Mouse (Mus musculus) myocyte (in vitro differentiated cells): ENCODE measurements around the gene Iqcf5.

Experiments
- CEBPB ChIP-seq: IDR thresholded peaks from 2 replicates; pipeline ENCODE4 v1.6.1; 2011; ENCODE audit warnings: mild to moderate bottlenecking, moderate library complexity; ENCODE audit not compliant: poor library complexity, insufficient read depth, severe bottlenecking
- E2F4 ChIP-seq: IDR thresholded peaks from one replicate; pipeline ENCODE4 v1.6.1; 2011; ENCODE audit warnings: mild to moderate bottlenecking, control low read depth, moderate library complexity; ENCODE audit not compliant: insufficient read depth
- MAX ChIP-seq: IDR thresholded peaks from one replicate; pipeline ENCODE4 v1.6.1; 2011; ENCODE audit warnings: low read depth, mild to moderate bottlenecking, control low read depth
- MYOD1 ChIP-seq, 3 experiments: IDR thresholded peaks; one replicate each; pipeline ENCODE4 v1.6.1; 2011; ENCODE audit warnings: control low read depth in 2 of 3, low read depth in 2 of 3, mild to moderate bottlenecking in 2 of 3, moderate library complexity in 1 of 3; ENCODE audit not compliant: insufficient read length in 2 of 3, control insufficient read depth in 1 of 3
- MYOG ChIP-seq, 3 experiments: IDR thresholded peaks; one replicate each; pipeline ENCODE4 v1.6.1; 2011; ENCODE audit warnings: control low read depth in 2 of 3, low read depth in 2 of 3, mild to moderate bottlenecking in 2 of 3; ENCODE audit not compliant: insufficient read length in 2 of 3, control insufficient read depth in 1 of 3, insufficient read depth in 1 of 3
- POLR2A ChIP-seq: IDR thresholded peaks from one replicate; pipeline ENCODE4 v1.6.1; 2011; ENCODE audit warnings: low read depth, mild to moderate bottlenecking, control low read depth, moderate library complexity; ENCODE audit not compliant: insufficient read length
- POLR2AphosphoS2 ChIP-seq: IDR thresholded peaks from one replicate; pipeline ENCODE4 v1.6.1; 2011; ENCODE audit warnings: low read depth, control low read depth; ENCODE audit not compliant: insufficient read length
- REST ChIP-seq: IDR thresholded peaks from one replicate; pipeline ENCODE4 v1.6.1; 2011; ENCODE audit warnings: mild to moderate bottlenecking, control low read depth, moderate library complexity; ENCODE audit not compliant: insufficient read depth, insufficient read length
- SRF ChIP-seq: IDR thresholded peaks from one replicate; pipeline ENCODE4 v1.6.1; 2011; ENCODE audit warnings: low read depth; ENCODE audit not compliant: control insufficient read depth, insufficient read length
- TCF12 ChIP-seq: IDR thresholded peaks from one replicate; pipeline ENCODE4 v1.6.1; 2011; ENCODE audit warnings: mild to moderate bottlenecking, control low read depth; ENCODE audit not compliant: poor library complexity, insufficient read depth, severe bottlenecking
- USF1 ChIP-seq: IDR thresholded peaks from one replicate; pipeline ENCODE4 v1.6.1; 2011; ENCODE audit warnings: low read depth, mild to moderate bottlenecking, control low read depth, moderate library complexity

- no peak for TF ChIP-seq E2F4
- no peak for TF ChIP-seq CEBPB
- TF ChIP-seq POLR2A = no peak
- no peak for TF ChIP-seq MYOD1 (IDR thresholded peaks at IDR 0.05; ENCODE audit: control insufficient read depth in 1 of 3, insufficient read length in 2 of 3, low read depth in 2 of 3)
- TF ChIP-seq TCF12 = no peak
- TF ChIP-seq REST = no peak
- peak; percentile 50 for TF ChIP-seq POLR2AphosphoS2
- TF ChIP-seq MAX = no peak
- no peak for TF ChIP-seq MYOG (IDR thresholded peaks at IDR 0.05; ENCODE audit: control insufficient read depth in 1 of 3, insufficient read depth in 1 of 3, insufficient read length in 2 of 3, low read depth in 2 of 3)
- TF ChIP-seq SRF = no peak
- TF ChIP-seq USF1 = no peak
These were observed 46.6 kb upstream of the Iqcf5 start for GRCm38 (mm10) chr9:106467746-106468145.
